Mouse (Mus musculus) kidney, adult 2 months (tissue): ENCODE data around the gene Dhx30.

Source experiments
- CTCF ChIP-seq: fragments of 200-500 bp; conservative IDR thresholded peaks from 2 replicates; pipeline ENCODE4 v1.5.1; 2011; ENCODE audit warnings: low read depth, mild to moderate bottlenecking, control low read depth, low read length, moderate library complexity, mixed read lengths; ENCODE audit not compliant: insufficient read depth, insufficient read length
- POLR2A ChIP-seq: fragments of 200-500 bp; IDR thresholded peaks from one replicate; pipeline ENCODE4 v1.6.1; 2011; ENCODE audit warnings: low read depth, low read length, control low read depth

DNA sequence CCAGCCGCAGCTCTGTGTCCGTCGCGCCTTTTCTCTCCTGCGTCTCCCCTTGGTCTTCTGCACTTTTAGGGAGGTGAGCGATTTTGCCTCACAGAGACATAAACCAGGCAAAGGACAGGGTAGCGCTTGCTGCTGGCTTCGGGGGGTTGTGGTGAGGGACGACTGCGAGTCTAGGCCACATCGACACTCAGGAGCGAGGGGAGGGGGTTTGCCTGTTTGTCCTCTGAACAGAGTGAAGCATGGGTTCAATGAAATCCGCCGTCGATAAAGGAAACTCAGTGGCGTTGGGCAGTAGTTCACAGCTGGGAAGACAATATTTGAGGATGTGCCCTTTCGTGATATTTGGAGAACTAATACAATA, at the start of gene Dhx30:
- TF ChIP-seq CTCF (no peak), POLR2A (no peak)
